Mouse (Mus musculus): ENCODE results near the gene Slc25a39. TPM values are rescaled to one million over a fixed set of nuclear protein-coding genes. Genes with fewer than 3 reads are reported as not detected.
"Not testable (repeated sequence)": the region's sequence is repeated elsewhere in the genome, so short reads cannot be mapped to it uniquely, and the experiment has no call there.

Gene Slc25a39
- polyA plus RNA-seq, 1 experiment = 290 TPM

GRCm38 (mm10) chr11:102368347-102368746 is 39.4 kb downstream of the Slc25a39 start:
- 67% methylated on average over 5 of the region's 5 CpGs for WGBS
- TF ChIP-seq POLR2A (IDR thresholded peaks at IDR 0.05; ENCODE audit: borderline replicate concordance, extremely low read depth, low read depth, low read length) = no peak
- no peak for TF ChIP-seq CTCF (IDR thresholded peaks at IDR 0.05; ENCODE audit: insufficient read depth, low read length)
- no peaks in the 10 kb centered on the region for H3K4me1 ChIP-seq (ENCODE audit: control insufficient read depth, insufficient read depth, low read length)

DNA sequence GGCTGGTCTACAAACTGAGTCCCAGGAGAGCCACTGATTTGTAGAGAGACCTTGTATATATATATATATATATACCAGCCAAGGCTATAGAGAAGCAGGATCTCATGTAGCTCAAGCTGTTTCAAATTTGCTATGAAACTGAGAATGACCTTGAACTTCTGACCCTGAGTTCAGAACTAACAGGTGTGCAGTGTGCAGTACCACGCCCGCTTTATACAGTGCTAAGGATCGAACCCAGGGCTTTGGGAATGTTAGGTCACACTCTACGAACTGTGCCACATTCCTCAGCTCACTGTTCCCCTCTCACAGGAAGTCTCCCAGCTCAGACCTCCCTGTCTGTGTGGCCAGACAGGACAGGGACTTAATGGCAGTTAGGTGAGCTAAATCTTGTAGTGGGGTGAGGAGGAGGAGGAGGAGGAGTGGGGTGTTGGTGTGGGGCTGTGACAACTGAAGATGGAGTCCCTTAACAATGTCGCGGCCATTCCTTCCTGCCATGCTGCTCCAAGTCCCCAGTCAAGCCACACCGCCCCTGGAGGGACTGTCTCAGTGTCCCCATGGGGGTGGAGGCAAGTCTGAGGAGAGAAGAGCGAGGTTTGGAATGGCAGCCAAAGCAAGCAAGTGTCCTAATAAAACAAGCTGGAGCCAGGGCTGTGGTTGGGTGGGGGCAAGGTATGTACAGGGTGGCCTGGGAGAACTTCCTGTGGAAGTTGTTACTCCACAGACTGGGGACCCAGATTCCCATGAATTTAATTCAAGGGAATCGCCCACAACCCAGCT is 40.1 kb downstream of the Slc25a39 start:
- DNase-seq = no peak
- TF ChIP-seq POLR2A (IDR thresholded peaks at IDR 0.05; ENCODE audit: borderline replicate concordance, extremely low read depth, low read depth, low read length) (no peak), CTCF (IDR thresholded peaks at IDR 0.05; ENCODE audit: insufficient read depth, low read length) (no peak)
- 71% methylated on average over 9 of the region's 9 CpGs for WGBS
- no peak overlapping the region for H3K4me3 ChIP-seq (replicated peaks; ENCODE audit: extremely low read depth, low read depth, low read length)
- no peaks in the 10 kb centered on the region for H3K4me1 ChIP-seq (ENCODE audit: control insufficient read depth, insufficient read depth, low read length)

More at GRCm38 (mm10) chr11:102368347-102368746, 39.4 kb downstream of the Slc25a39 start:
- H3K4me3 ChIP-seq (replicated peaks; ENCODE audit: extremely low read depth, low read depth, low read length) = no peak overlapping the region
- no peak for DNase-seq

DNA sequence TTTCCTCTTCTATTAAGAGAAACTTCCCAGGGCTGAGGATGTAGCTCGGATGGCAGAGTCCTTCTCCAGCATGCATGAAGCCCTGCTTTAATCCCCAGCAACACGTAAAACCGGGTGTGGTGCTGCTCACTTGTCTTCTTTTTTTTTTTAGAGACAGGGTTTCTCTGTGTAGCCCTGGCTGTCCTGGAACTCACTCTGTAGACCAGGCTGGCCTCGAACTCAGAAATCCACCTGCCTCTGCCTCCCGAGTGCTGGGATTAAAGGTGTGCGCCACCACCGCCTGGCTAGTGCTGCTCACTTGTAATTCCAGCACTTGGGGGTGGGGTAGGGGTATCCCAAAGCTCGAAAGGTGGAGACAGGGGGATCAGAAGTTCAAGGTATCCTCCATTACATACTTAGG is 41.6 kb downstream of the Slc25a39 start, which contains the start of gene Slc4a1:
Gene Slc4a1, minus strand, starts transcription at position 101 of the 400 bp plus-strand sequence.
- H3K4me1 ChIP-seq (ENCODE audit: control insufficient read depth, insufficient read depth, low read length); DNase-seq; H3K4me3 ChIP-seq (replicated peaks; ENCODE audit: extremely low read depth, low read depth, low read length): not testable (repeated sequence)
- WGBS = 80% methylated on average over 8 of the region's 8 CpGs

DNA sequence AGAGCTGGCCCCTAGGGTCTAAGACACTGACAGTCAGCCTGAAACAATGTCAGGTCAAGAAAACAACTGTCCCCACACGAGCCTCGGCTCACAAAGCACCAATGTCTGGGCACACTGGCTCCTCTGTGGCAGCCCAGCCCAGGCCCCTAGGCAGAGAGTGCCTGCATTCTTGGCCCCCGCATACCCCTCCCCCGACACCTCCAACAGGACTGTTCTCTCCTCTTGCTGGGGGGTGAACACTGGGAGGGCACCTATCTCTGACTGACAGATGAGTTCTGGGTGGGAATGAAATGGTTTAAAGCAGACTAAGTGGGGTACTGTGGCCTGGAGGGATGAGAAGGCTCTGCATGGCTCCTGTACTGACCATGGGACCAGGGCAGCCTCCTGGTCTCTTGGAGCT is 42.0 kb downstream of the Slc25a39 start:
- TF ChIP-seq CTCF (IDR thresholded peaks at IDR 0.05; ENCODE audit: insufficient read depth, low read length) (no peak), POLR2A (IDR thresholded peaks at IDR 0.05; ENCODE audit: borderline replicate concordance, extremely low read depth, low read depth, low read length) (no peak)
- no peak overlapping the region for H3K4me3 ChIP-seq (replicated peaks; ENCODE audit: extremely low read depth, low read depth, low read length)
- 50% methylated on average over 4 of the region's 4 CpGs for WGBS
- H3K4me1 ChIP-seq (ENCODE audit: control insufficient read depth, insufficient read depth, low read length) = no peaks in the 10 kb centered on the region
- DNase-seq = no peak

DNA sequence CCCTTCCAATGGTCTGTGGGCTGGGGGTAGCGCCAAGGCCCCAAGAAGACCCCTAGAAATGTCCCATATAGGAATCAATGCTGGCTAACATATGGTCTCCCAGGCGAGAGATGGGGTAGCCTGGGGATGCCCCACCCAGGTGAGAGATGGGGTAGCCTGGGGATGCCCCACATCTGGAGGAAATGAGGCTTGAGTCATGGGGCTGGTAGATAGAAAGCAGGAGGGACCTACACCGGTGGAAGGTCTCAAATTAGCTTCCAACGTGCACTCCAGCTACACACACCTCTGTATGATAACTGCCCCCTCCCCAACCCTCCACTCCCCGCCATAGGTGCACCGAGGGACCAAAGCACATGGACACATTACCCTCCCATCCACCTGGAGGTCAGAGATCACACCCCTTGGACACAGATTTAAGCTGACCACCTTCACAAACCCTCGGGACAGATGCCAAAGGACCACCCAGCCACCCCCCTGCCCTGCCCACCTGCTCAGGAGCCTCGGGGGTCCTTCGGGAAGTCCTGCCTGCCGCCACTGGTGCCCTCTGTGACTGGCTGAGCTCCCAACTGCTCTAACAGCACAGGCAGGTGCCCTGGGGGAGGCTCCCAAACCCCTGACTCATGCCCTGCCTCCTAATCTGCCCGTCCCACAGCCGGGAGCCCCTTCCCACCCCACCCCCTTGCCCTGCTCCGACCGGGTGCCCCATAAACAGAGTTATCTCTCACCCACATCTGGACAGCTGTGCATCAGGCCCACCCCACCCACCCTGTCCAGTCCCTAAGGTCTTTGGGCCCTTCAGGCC is 43.0 kb downstream of the Slc25a39 start:
- Histone ChIP-seq H3K4me3 (replicated peaks; ENCODE audit: extremely low read depth, low read depth, low read length) (no peak overlapping the region), H3K4me1 (ENCODE audit: control insufficient read depth, insufficient read depth, low read length) (no peaks in the 10 kb centered on the region)
- DNase-seq = no peak
- no peak for TF ChIP-seq CTCF (IDR thresholded peaks at IDR 0.05; ENCODE audit: insufficient read depth, low read length)
- no peak for TF ChIP-seq POLR2A (IDR thresholded peaks at IDR 0.05; ENCODE audit: borderline replicate concordance, extremely low read depth, low read depth, low read length)
- WGBS = 64% methylated on average over 14 of the region's 14 CpGs

- TF ChIP-seq CTCF (IDR thresholded peaks at IDR 0.05; ENCODE audit: insufficient read depth, low read length) = no peak
- no peak for TF ChIP-seq POLR2A (IDR thresholded peaks at IDR 0.05; ENCODE audit: borderline replicate concordance, extremely low read depth, low read depth, low read length)
- Histone ChIP-seq H3K4me3 (replicated peaks; ENCODE audit: extremely low read depth, low read depth, low read length) (no peak overlapping the region), H3K4me1 (ENCODE audit: control insufficient read depth, insufficient read depth, low read length) (no peaks in the 10 kb centered on the region)
- 38% methylated on average over 2 of the region's 2 CpGs for WGBS
- DNase-seq = no peak
Observed at GRCm38 (mm10) chr11:102363623-102364022, 44.1 kb downstream of the Slc25a39 start.

- WGBS = 83% methylated on average over 8 of the region's 8 CpGs
- H3K4me3 ChIP-seq (replicated peaks; ENCODE audit: extremely low read depth, low read depth, low read length) = no peak overlapping the region
- DNase-seq = no peak
- TF ChIP-seq POLR2A (IDR thresholded peaks at IDR 0.05; ENCODE audit: borderline replicate concordance, extremely low read depth, low read depth, low read length) = no peak
- TF ChIP-seq CTCF (IDR thresholded peaks at IDR 0.05; ENCODE audit: insufficient read depth, low read length) = no peak
- no peaks in the 10 kb centered on the region for H3K4me1 ChIP-seq (ENCODE audit: control insufficient read depth, insufficient read depth, low read length)
Observed at GRCm38 (mm10) chr11:102361776-102362495, 45.8 kb downstream of the Slc25a39 start.

DNA sequence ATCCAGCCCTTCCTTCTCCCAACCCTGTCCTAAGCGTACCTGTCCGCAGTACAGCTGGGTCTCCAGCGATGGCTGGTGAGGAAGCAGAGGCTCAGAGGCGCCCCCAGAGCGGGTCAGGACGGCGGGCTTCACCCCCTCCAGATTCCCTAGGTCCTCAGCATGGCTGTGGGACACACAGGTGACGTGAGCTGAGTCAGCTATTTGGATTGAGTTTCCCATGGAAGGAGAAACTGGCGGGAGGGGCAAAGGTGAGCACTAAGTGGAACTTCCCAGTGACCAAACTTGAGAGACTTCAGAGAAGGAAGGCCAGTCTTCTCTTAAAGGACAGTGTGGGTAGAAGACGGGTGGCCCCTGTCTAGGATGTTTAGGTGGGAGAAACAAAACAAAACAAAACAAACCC is 49.4 kb downstream of the Slc25a39 start:
- TF ChIP-seq POLR2A (IDR thresholded peaks at IDR 0.05; ENCODE audit: borderline replicate concordance, extremely low read depth, low read depth, low read length) (no peak), CTCF (IDR thresholded peaks at IDR 0.05; ENCODE audit: insufficient read depth, low read length) (no peak)
- no peaks in the 10 kb centered on the region for H3K4me1 ChIP-seq (ENCODE audit: control insufficient read depth, insufficient read depth, low read length)
- WGBS = 66% methylated on average over 10 of the region's 10 CpGs
- no peak for DNase-seq
- H3K4me3 ChIP-seq (replicated peaks; ENCODE audit: extremely low read depth, low read depth, low read length) = no peak overlapping the region

GRCm38 (mm10) chr11:102356636-102357350 is 51.0 kb downstream of the Slc25a39 start:
- no peak for TF ChIP-seq POLR2A (IDR thresholded peaks at IDR 0.05; ENCODE audit: borderline replicate concordance, extremely low read depth, low read depth, low read length)
- TF ChIP-seq CTCF (IDR thresholded peaks at IDR 0.05; ENCODE audit: insufficient read depth, low read length) = no peak
- H3K4me1 ChIP-seq (ENCODE audit: control insufficient read depth, insufficient read depth, low read length) = no peaks in the 10 kb centered on the region
- no peak for DNase-seq
- no peak overlapping the region for H3K4me3 ChIP-seq (replicated peaks; ENCODE audit: extremely low read depth, low read depth, low read length)
- WGBS = 58% methylated on average over 31 of the region's 31 CpGs
